In the genomic region with DNA sequence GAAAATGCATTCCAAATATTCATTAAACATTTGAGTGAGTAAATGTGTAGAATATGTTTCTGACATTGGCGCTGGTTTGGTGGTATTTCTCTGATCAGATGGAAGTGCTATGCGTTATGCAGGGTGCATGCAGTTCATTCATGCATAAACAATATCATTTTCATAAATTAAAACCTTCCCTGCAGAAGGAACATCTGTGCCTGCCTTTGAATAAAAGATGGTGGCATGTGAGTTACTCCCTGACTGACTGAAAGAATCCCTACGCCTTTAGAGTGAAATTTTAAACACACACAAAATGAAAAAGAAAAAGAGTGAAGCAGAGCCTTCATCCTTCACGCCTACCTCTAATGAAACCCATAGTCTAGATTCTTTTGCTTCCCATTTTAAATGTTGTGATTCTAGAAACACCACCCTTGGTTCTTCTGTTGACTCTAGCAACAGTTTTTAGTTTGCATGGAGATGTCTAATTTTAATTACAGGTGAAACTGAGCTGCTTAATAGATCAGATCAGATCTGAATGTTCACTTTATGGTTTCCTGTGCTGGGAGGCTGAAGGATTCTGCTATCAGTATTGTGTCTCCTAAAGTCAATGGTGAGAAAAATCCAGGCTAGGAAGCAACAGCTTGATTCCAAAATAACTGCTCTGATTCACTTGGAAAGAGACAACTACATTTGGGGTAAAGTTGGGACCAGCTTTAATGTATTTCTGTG, we compare ENCODE assay signal across 26 mouse cellular contexts. TPM values are rescaled to one million over a fixed set of nuclear protein-coding genes. Genes with fewer than 3 reads are reported as not detected.
DNase-seq lines count a peak whose midpoint lies in the region; ATAC-seq and TF ChIP-seq lines count a peak whose summit lies in the region.
"Had no signal": no experiment of that assay in that cellular context is flagged by ENCODE, and none has a peak within 500 bp of the region (broad histone marks: within the 10 kb centered on the region; RNA-seq: fewer than 3 reads in every experiment).

No protein-coding gene starts in this region.

- H3K4me1 ChIP-seq in midbrain, embryonic 13.5 days (replicated peaks), result peaks cover 24% of the 10 kb centered on the region
- H3K4me1 ChIP-seq in midbrain, embryonic 15.5 days, result peaks cover 9% of the 10 kb centered on the region; the same call in 1 of the 2 replicates
- no peaks in the 10 kb centered on the region for H3K4me1 ChIP-seq in hindbrain, postnatal 0 days (ENCODE audit: insufficient read depth, low read length)
- H3K4me1 ChIP-seq: stomach, embryonic 15.5 days had no signal

- no peak overlapping the region for H3K9ac ChIP-seq in midbrain, embryonic 13.5 days (replicated peaks)
- no peak overlapping the region for H3K9ac ChIP-seq in midbrain, embryonic 15.5 days
- no peak overlapping the region; the same call in 1 of the 2 replicates for H3K9ac ChIP-seq in hindbrain, postnatal 0 days (replicated peaks; ENCODE audit: low read length)
- H3K9ac ChIP-seq: embryonic facial prominence, embryonic 13.5 days; limb, embryonic 12.5 days; liver, postnatal 0 days; midbrain, embryonic 12.5 days; stomach, embryonic 15.5 days had no signal

- ATAC-seq in frontal cortex, adult (ENCODE audit: low TSS enrichment), result peak; percentile 60
- ATAC-seq in midbrain, embryonic 13.5 days, result no peak
- ATAC-seq in midbrain, embryonic 15.5 days (replicated peaks), result no peak
- ATAC-seq in hindbrain, postnatal 0 days, result no peak
- ATAC-seq: intestine, embryonic 16.5 days; liver, postnatal 0 days; lung, postnatal 0 days had no signal

- 51% methylated on average over 4 of the region's 4 CpGs for WGBS in midbrain, embryonic 13.5 days
- WGBS in midbrain, embryonic 15.5 days, result 54% methylated on average over 4 of the region's 4 CpGs
- WGBS in hindbrain, postnatal 0 days, result 49% methylated on average over 4 of the region's 4 CpGs

- peak; percentile 12 to 16 for DNase-seq in cerebellum, postnatal 25 days
- no peak for DNase-seq in cerebellum, adult 11-12 months
- DNase-seq in frontal cortex, postnatal 36 days (ENCODE audit: low spot score in 2 of 2), result no peak
- DNase-seq in hindbrain, postnatal 0 days (ENCODE audit: low spot score), result peak; percentile 54
- DNase-seq: adrenal gland, postnatal 25 days; cerebellum, adult 9-11 months; gastrocnemius, postnatal 14 days; heart, adult 11 months; kidney, adult 9 months; kidney, postnatal 14 days; liver, postnatal 0 days; thymus, postnatal 25 days had no signal

- no peaks in the 10 kb centered on the region for H3K36me3 ChIP-seq in midbrain, embryonic 13.5 days
- H3K36me3 ChIP-seq in midbrain, embryonic 15.5 days (replicated peaks), result no peaks in the 10 kb centered on the region
- no peaks in the 10 kb centered on the region for H3K36me3 ChIP-seq in hindbrain, postnatal 0 days (ENCODE audit: insufficient read depth, low read length)
- H3K36me3 ChIP-seq: embryonic facial prominence, embryonic 13.5 days; limb, embryonic 12.5 days; midbrain, embryonic 12.5 days; stomach, embryonic 15.5 days had no signal

- H3K4me2 ChIP-seq in midbrain, embryonic 13.5 days (replicated peaks), result no peak overlapping the region
- H3K4me2 ChIP-seq in midbrain, embryonic 15.5 days, result no peak overlapping the region
- peak overlapping the region; percentile 41; the same call in 1 of the 2 replicates for H3K4me2 ChIP-seq in hindbrain, postnatal 0 days (ENCODE audit: low read depth, low read length)
- H3K4me2 ChIP-seq: embryonic facial prominence, embryonic 13.5 days; heart, embryonic 11.5 days; limb, embryonic 12.5 days; liver, embryonic 11.5 days; stomach, embryonic 15.5 days had no signal

- H3K27ac ChIP-seq in midbrain, embryonic 13.5 days, result 0 out of 2 replicates have a peak overlapping the region, but pooled peaks have one; percentile 30
- H3K27ac ChIP-seq in midbrain, embryonic 15.5 days, result no peak overlapping the region
- H3K27ac ChIP-seq in hindbrain, postnatal 0 days, result peak overlapping the region; percentile 62
- H3K27ac ChIP-seq: embryonic facial prominence, embryonic 13.5 days; limb, embryonic 12.5 days; midbrain, embryonic 12.5 days; stomach, embryonic 15.5 days had no signal

- no peak for TF ChIP-seq CTCF in hindbrain, postnatal 0 days (IDR thresholded peaks at IDR 0.05; ENCODE audit: low read depth)

- H3K4me3 ChIP-seq in midbrain, embryonic 13.5 days (replicated peaks), result no peak overlapping the region
- H3K4me3 ChIP-seq in midbrain, embryonic 15.5 days, result no peak overlapping the region
- H3K4me3 ChIP-seq in hindbrain, postnatal 0 days (ENCODE audit: low read length), result peak overlapping the region; percentile 11; the same call in 1 of the 2 replicates
- H3K4me3 ChIP-seq: embryonic facial prominence, embryonic 13.5 days; limb, embryonic 12.5 days; midbrain, embryonic 12.5 days; myocyte; stomach, embryonic 15.5 days had no signal

- H3K27me3 ChIP-seq in midbrain, embryonic 13.5 days, result peaks cover 25% of the 10 kb centered on the region
- H3K27me3 ChIP-seq in midbrain, embryonic 15.5 days (replicated peaks), result no peaks in the 10 kb centered on the region; the same call in 1 of the 2 replicates
- H3K27me3 ChIP-seq in hindbrain, postnatal 0 days (ENCODE audit: insufficient read depth, low read length), result no peaks in the 10 kb centered on the region

- no peaks in the 10 kb centered on the region for H3K9me3 ChIP-seq in midbrain, embryonic 13.5 days
- no peaks in the 10 kb centered on the region for H3K9me3 ChIP-seq in midbrain, embryonic 15.5 days
- no peaks in the 10 kb centered on the region for H3K9me3 ChIP-seq in hindbrain, postnatal 0 days (ENCODE audit: low read length)
- H3K9me3 ChIP-seq: embryonic facial prominence, embryonic 13.5 days; limb, embryonic 12.5 days; midbrain, embryonic 12.5 days; stomach, embryonic 15.5 days had no signal

RNA-seq across cellular contexts. Expression of gene Neurod1, which starts 5.7 kb away (rescaled TPM):
- polyA plus RNA-seq in midbrain, embryonic 13.5 days (2015; fragmentation: Nextera tagmentation; extraction: Ambion mirVana), result 38.5 and 38.8 TPM in 2 replicates
- 21.0 and 21.4 TPM in 2 replicates for polyA plus RNA-seq in midbrain, embryonic 15.5 days (2015; fragmentation: Nextera tagmentation; extraction: Ambion mirVana)
- total RNA-seq in hindbrain, postnatal 0 days (2014; rRNA removed), result 42.4 and 56.0 TPM in 2 replicates
- 85.9 and 96.3 TPM in 2 replicates for polyA plus RNA-seq in hindbrain, postnatal 0 days (2015; fragmentation: Nextera tagmentation; extraction: Ambion mirVana)
- total RNA-seq: adrenal gland, postnatal 25 days; hematopoietic stem cell, adult 5-6 weeks had no signal
- polyA plus RNA-seq: heart, embryonic 11.5 days; heart, postnatal 0 days; liver, postnatal 0 days; lung, postnatal 0 days; myocyte had no signal

RNA-seq across cellular contexts. Expression of gene Cerkl, which starts 5.7 kb away (rescaled TPM):
- 1.6 and 2.6 TPM in 2 replicates for polyA plus RNA-seq in midbrain, embryonic 13.5 days (2015; fragmentation: Nextera tagmentation; extraction: Ambion mirVana)
- 0.80 and 1.1 TPM in 2 replicates for polyA plus RNA-seq in midbrain, embryonic 15.5 days (2015; fragmentation: Nextera tagmentation; extraction: Ambion mirVana)
- 0.40 and 2.1 TPM in 2 replicates for total RNA-seq in hindbrain, postnatal 0 days (2014; rRNA removed)
- 2.5 and 3.3 TPM in 2 replicates for polyA plus RNA-seq in hindbrain, postnatal 0 days (2015; fragmentation: Nextera tagmentation; extraction: Ambion mirVana)
- polyA plus RNA-seq: myocyte had no signal

Comparison
In these comparisons a context has a peak if more than half of its experiments do, and no peak if none do; other contexts are left out.
1. DNase-seq: peak in cerebellum, postnatal 25 days (2 of 2) and hindbrain, postnatal 0 days (single experiment); none in cerebellum, adult 11-12 months (single experiment) and frontal cortex, postnatal 36 days (0 of 2).